Mouse (Mus musculus) ovary, postnatal 14 days (tissue): ENCODE data around the gene Il13.

Experiments used
- DNase-seq: peaks from one replicate; pipeline ENCODE4 v3.0.0; 2022; ENCODE audit warnings: low spot score

Il13 gene

DNA sequence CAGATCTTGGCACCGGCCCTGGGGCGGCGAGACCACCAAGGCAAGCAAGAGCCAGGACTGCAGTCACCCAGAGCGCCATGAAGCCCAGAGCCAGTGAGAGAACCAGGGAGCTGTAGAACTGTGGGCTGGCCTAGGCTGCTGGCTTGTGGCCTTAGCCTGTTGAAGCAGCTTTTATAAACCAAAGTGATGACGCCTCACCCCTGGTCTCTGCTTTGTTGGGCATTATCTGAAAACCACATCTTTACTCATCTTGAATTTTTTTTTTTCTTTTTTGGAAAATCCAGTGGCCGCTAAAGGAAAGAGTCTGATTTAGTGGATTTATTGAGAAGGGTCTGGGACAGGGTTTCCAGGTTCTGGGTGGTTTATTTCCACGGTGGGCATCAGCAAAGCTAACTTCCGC lies at the start of gene Il13:
Gene Il13 (minus strand): TSS at position 147 of the 400 bp plus-strand sequence.
- no peak for DNase-seq

DNA sequence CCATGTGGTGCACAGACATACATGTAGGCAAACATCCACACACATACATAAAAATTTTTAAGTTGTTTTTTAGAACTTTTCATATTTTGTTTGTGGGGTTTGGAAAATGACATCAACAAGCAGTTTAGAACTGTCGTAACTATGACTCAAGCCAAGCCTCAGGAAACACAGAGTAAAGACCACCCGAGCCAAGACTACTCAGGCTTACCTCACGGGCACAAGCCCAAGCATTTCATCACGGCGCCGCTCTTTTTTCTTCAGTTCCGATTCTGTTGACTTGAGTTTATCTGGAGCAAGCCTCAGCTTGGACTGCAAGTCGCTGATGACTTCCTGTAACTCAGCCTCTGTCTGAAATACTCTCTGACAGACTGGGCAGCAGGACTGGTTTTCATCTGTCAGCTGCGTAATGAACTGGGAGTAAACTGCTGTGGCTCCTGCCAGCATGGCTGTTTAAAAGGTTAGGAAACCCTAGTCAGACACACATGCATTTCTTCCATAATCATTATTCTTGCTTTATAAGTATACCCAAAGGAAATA lies 48.6 kb upstream of the Il13 start:
- DNase-seq = no peak

DNA sequence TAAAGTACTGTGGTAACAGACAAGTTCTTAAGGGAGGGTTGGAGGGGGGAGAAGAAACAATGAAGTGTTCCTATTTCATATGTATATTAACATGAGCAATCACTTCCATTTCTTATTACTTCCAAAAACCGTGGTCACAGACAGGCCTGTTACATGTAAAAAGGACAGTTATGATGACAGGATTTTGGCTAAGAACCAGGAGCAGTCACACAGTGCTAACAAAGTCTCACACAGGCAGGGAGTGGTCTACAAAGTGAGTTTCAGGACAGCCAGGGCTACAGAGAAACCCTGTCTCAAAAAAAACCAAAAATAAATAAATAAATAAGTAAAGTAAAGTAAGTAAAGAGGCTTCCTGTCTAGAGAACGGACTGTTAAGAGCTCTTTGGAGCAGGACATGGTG lies 47.7 kb upstream of the Il13 start:
- no peak for DNase-seq

DNA sequence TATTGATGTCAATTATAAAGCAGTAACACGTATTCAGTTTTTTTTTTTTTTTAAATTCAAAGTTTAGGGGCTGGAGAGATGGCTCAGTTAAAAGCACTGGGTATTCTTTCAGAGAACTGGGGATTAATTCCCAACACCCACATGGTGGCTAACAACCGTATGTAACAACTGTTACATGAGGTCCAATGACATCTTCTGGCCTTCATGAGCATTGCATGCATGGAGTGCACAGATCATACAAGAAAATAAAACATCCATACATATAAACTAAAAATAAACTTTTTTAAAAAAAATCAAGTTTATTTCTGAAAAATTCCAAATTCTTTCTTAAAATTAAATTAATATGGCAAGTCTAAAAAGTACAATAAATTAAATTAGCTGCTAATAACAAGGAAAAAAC lies 47.2 kb upstream of the Il13 start:
- no peak for DNase-seq

DNA sequence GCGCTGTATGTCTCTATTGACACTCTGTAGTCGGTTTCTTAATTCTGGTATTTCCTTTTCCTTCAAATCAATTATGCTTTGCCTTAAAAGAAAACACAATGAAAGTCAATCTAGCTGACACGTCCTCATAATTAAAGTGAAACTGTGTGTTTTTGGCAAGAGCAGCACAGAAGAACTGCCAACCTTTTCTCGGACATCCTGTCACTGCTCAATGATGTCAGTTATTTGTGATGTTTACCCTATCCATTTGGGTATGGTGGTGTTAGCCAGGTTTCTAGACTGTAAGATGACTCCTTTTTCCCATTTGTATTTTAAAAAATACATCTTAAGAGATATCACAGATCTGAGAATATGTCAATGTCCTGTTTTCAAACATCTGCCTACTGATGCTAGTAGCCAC lies 45.6 kb upstream of the Il13 start:
- DNase-seq = no peak

DNA sequence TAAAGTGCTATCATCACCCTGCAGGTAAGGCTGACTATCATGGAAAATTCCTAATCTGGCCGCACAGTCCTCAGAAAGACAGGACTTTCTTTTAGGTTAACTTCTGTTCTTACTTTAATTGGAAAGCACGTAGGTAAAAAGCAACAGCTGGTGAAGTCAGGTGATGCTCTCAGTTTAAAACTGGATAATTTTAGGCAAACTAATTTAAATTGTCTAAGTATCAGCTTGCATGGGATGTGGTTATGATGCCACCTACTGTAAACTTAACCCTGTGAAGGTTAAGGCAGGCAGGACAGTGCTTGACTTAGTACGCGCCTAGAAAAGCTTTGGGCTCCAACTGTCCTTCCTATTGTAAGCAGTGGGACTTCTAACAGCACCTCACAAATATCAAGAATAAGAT lies 36.9 kb upstream of the Il13 start:
- DNase-seq = no peak

DNA sequence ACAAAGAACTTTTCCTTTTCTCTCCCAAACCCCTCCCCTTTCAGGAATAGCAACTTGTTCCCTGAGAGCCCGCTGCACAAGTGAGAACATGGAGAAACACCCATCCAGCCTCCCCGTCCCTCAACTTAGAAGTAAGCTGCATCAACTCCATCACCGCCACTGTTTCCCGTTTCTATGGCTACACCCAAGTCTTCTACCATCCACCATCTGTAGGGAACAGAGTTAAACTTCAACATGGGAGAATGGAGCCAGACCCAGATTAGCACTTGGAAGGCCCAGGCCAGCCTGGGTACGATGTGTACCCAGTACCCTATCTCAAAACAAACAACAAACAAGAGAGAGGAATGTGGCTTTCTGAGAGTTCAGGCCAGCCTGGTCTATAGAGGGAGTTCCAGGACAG lies 29.6 kb upstream of the Il13 start:
- no peak for DNase-seq

DNA sequence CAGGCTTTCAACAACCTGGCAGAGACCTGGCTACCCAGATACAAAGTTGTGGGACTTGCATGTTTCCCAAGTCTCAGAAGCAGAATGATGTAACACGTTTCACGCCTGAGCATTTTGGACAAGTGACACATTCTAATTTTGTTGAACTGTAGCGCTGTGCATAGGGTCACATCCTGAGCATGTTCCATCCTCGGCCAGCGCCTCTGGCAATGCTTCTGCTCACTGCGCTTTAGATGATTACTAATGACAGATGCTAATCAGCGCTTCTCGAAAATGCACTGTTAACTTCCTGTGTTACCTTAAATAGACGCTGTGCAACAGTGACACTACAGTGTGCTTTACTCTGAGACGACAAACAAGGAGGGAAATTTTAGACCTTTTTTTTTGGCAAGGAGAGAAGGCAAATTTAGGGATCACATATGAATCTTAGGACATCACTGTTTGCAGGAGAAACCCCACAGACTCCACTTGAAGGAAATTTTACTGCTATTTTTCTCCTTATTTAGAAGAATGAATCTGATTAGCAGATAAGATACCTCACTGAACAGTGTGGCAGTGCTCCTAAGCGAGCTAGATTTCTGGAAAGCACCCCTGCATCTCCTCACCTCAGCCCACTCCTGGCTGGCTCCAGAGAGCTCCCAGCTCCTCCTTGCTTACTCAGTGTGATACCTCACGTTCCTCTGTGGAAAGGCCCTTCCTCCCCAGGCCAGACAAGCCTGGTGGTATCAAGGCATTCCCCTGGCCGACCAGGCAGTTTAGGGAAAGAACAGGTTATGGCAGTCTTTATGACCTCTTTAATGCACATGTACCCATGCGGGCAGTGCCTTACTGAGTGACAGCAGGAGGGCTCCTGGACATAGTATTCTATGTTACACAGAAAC lies 28.5 kb upstream of the Il13 start:
- no peak for DNase-seq

DNA sequence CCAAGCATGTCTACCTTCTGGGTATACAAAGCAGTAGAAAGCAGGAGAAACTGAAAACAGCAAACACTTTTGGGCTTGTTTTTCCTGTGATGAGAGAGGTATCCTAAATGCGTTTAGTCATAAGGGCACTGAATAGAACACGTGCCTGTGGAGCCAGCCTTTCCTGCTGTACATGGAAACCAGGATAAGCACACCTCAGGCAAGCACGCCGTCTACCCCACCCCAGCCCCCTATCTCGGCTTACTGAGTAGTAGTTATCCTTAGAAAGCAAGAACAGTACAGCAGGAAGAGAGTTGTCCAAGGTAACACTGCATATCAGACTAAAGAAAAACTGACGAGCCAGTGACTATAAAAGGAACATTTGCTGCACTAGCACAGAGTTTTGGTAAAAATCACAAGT lies 23.3 kb upstream of the Il13 start:
- DNase-seq = no peak

DNA sequence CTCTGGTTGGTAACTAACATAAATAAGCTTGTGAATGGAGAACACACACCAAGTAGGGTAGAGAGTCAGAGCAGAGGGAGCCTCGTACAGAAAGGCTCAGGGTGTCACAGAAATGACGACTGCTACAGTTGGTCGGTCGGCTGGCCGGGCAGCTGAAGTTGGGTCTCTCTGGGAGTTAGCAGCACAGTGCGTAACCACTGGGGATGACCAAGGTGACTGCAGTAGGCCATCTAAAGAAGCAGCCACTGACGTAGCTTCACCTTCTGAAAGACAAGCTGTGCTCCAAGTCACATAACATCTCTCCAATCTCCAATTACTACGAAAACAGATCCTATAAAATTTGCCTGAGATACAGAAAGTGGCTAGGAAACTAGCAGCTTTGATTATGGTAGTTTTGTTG lies 22.9 kb upstream of the Il13 start:
- DNase-seq = no peak

DNA sequence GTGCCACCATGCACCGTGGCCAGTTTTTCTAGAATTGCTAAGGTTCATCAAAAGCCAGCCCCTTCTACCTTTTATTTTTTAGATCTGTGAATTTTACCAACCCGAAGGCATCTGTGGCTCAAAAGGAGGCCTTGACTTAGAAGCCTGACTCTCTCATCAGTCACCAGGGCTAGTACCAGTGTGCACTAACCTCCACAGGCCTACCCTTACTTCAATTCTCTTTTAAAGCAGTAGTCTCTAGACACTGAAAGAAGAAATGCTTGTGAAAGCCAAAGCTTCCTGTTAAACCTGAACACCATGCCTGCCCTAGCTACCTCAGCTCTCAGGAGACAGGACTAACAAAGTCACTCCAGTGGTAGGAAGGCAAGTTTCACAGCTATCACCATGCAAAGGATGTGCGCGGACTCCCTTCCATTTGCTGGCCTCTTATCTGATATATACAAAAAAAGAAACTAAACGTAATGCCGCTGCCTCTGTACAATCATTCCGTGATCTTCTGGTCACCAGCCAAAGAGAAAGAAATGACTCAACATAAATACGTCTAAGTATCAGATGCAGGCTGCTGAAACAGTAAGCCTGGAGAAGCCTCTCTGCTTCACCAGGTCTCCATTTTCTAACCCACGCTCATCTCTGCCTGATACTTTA lies 22.2 kb upstream of the Il13 start:
- no peak for DNase-seq

DNA sequence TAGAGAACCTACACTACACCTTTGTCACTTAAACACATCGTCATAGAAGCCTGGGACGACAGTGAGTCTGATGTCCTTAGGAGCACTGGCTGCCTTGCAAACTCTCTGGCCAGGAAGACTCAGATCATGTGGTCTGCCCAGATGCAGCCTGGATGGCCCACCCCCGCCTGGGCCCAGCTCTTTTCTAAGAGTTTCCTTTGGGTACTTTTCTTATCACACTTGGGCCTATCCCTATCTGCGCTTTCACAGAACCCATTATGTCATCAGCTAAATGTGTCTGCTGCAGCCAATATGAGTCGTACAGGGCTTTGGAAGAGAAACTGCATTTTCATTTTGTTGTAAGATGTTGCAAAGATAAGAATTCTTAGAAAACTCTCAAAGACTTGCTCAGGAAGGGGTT lies 20.5 kb upstream of the Il13 start:
- no peak for DNase-seq

DNA sequence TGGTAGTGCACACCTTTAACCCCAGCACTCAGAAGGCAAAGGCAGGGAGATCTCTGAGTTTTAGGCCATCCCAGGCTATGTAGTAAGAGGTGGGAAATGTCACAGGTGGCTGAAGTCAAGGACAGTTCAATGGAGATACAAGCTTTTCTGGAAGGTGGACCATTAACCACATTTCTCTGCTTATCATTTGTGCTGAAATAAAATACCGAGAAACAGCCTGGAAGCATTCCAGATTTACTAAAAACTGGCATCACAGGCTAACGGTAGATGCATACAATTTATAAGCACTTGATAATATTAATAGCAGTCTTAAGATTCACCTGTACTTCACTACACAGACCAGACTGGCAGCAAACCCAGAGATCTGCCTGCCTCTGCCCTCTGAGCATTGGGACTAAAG lies 17.9 kb upstream of the Il13 start:
- no peak for DNase-seq

DNA sequence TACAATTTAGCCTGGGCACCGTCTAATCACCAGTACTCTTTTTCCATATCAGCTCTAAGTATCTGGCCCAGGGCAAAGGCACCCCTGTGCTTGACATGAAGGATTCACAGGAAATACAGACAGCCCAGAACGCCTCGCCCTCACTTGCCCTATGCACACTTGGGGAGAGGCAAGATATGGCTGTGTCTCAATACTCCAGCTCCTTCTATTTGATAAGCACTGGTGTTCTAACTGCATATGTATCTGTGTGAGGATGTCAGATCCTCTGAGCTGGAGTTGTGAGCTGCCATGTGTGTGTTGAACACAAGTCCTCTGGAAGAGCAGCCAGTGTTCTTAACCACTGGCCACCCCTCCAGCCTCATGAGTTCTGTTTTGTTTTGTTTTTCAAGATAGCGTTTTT lies 16.9 kb upstream of the Il13 start:
- no peak for DNase-seq

DNA sequence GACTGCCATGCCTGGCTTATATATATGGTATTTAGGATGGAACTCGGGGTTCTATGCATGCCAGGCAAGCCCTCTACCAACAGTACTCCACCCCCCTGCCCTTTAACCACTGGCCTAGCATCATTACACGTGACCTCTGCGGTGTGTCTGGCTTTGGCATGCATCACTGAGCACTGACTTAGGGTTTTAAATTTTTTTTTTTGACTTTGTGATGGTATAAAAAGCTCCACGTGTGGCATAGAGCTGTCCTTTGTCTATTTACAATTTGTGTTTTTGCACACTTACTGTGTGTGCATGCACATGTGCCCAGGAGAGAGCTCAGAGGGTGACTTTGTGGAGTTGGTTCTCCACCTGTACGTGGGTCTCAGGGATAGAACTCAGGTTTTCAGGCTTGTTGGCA lies 9.5 kb upstream of the Il13 start:
- no peak for DNase-seq

DNA sequence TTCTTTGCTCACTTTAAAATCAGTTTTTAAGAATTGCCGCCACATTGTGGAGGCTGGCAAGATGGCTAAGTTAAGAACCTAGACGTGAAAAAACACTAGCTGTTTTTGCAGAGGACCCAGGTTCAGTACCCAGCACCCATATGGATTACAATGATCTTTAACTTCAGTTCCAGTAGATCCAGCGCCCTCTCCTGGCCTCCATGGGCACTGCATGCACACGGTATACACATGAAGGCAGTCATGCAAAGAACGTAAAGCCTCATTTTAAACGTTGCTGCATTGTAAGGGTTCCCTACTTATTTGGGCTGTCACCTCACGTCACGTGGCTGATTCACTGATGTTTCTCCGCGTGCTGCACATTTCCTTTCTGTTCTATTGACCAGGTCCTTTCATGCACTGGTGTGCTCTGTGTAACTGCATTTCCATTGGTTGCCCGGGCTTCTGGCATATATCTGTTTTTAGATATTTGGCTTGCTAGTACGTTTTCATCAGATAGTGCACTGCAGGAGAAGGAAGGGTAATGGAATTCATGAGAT lies 8.3 kb upstream of the Il13 start:
- DNase-seq = no peak

DNA sequence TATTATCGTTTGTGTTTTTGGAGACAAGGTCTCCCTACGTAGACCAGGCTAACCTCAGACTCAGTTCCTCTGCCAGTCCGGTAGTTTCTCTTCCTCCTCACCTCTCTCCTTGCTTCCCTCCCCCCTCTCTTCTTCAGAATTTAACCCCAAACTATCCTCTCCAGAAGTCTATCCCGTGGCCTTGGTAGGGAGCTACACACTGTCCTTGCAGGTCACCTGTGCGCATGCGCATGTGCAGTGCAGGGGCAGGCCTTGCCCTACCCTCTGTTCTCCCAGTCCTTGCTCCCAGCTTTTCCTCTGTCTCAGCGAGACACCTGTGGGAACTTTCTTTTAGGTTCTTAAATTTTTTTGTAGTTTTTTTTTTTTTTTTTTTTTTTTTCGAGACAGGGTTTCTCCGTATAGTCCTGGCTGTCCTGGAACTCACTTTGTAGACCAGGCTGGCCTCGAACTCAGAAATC lies 3.3 kb upstream of the Il13 start:
- DNase-seq = no peak

DNA sequence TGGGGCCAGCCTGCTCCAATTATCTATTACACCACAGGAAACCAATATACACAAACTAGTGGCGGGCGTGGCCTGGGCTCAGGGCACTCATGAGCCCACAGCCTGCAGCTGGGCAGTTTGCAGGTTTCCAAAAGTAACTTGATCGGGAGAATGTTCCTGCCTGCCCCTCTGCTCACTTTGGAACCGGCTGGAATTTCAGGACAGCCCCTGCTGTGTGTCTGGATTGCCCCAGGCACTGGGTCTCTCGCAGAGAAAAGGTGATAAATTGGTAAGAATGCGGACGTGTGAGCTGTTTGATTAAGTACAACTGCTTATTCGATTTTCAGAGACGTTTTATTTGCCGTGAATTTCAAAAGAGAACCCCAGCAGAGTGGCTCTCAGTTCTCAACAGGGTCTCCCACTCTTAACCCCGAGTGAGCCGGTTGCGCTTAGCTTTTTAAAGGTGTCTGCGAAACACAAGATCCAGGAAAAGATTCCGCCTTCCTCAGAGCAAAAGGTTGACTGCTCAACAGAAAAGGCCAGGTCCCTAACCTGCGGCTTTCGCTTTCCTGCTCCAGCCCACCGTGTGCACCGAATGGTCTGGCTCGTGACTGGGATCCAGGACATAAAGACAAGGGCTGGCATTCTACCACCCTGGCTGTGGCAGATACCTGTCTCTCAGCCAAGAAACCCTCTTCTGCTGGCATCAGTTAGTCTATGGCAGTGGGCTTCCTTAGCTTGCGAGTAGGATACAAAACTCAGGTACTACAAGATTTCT lies 2.7 kb upstream of the Il13 start:
- DNase-seq = no peak

DNA sequence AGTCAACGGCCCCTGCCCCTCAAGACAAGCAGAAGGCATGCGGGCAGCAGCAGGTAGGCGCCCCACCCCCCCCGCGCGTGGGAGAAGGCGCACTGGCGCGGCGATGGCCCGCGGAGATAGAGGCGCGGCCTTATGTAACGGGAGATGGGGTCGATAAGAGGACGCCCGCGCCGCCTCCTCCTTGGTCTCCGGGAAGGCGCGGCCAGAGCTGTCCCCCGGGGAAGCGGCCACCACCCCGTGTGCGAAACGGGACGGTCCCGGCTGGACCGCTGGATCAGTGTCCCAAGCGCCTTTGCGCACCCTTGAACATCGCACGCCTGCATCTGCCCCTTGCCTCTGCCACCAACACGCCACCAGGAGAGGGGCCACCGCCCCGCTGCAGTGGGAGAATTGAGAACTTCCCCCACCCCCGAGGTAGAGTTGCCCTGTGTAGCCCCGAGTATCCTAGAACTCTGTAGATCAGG lies 1.7 kb upstream of the Il13 start:
- no peak for DNase-seq

DNA sequence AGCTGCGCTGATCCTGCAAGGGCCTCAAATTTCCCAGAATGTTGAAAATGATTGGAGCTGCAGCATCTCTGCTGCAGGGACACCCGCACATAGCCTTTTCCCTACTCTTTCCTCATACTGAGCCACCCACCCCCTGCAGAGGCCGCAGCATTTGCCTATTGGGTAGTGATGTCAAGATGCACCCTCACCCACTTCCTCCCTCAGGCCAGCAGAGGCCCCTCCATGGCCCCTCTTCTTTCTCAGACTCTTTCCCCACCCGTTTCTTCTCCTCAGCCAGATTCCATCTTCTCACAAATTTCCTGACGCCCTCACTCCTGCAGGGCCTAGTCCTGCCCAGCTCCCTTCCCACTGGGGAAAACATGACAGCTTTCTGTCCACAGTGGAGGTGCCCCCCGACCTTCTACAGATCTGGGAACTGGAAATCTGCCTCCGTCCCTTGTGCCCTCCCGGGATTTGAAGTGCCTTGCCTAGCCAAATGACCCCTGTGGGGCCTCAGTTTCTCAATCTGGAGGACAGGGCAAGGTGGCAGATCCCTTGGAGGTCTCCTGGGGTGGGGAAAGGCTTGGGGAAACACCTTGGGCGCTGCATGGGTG lies 1.2 kb upstream of the Il13 start:
- DNase-seq = no peak

DNA sequence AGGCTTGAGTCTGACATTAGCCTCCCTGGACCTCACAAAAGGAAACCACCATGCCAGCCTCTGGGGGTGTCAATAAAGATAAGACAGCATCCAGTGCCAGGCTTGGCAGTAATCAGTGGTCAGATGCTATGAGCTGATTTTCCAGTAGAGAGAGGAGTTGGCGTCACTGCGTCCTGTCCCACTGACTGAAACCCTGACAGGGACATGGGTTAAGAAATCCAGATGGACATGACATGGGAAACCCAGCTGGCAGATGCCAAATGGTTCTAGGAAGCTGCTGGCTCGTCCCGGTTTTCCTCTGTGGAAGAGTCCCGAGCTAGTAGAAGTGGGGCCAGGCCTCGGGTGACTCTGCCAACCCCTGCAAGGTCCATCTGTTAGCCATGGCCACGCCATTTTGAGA lies 858 bp downstream of the Il13 start:
- no peak for DNase-seq
